Mouse (Mus musculus) intestine, postnatal 0 days (tissue): Measurements from ENCODE around the gene Mrvi1. TPM values are rescaled to one million over a fixed set of nuclear protein-coding genes. Genes with fewer than 3 reads are reported as not detected.
A peak's percentile ranks its signal among the peaks of the same experiment; 100 is the strongest.

Experiments used
- ATAC-seq: fragments of 200-750 bp; cut with Nextera tagmentation; 2 replicates; pipeline ENCODE4 v1.8.0; 2017; ENCODE audit warnings: mild to moderate bottlenecking, moderate TSS enrichment, moderate library complexity
- H3K27ac ChIP-seq: fragments of 300-500 bp; sonication (generic); 2 replicates; pipeline ENCODE4 v1.5.1; 2014; ENCODE audit warnings: mild to moderate bottlenecking, low read depth, low read length, moderate library complexity
- H3K27me3 ChIP-seq: fragments of 300-500 bp; sonication (generic); replicated peaks from 2 replicates; pipeline ENCODE4 v1.6.1; 2014; ENCODE audit warnings: low read length, mixed read lengths; ENCODE audit not compliant: control insufficient read depth, insufficient read depth
- H3K36me3 ChIP-seq: fragments of 300-500 bp; sonication (generic); 2 replicates; pipeline ENCODE4 v1.6.1; 2014; ENCODE audit warnings: mild to moderate bottlenecking, moderate library complexity; ENCODE audit not compliant: control insufficient read depth, insufficient read depth
- H3K4me1 ChIP-seq: fragments of 300-500 bp; sonication (generic); replicated peaks from 2 replicates; pipeline ENCODE4 v1.6.1; 2014; ENCODE audit warnings: antibody characterized with exemption, low read length, mixed read lengths; ENCODE audit not compliant: control insufficient read depth, insufficient read depth
- H3K4me2 ChIP-seq: fragments of 300-500 bp; sonication (generic); replicated peaks from 2 replicates; pipeline ENCODE4 v1.6.1; 2014; ENCODE audit warnings: low read depth, mild to moderate bottlenecking, moderate library complexity
- H3K4me3 ChIP-seq: fragments of 300-500 bp; sonication (generic); 2 replicates; pipeline ENCODE4 v1.5.1; 2014; ENCODE audit warnings: low read depth, low read length
- H3K9ac ChIP-seq: fragments of 300-500 bp; sonication (generic); 2 replicates; pipeline ENCODE4 v1.6.1; 2014; ENCODE audit warnings: mild to moderate bottlenecking, low read depth, low read length
- H3K9me3 ChIP-seq: fragments of 300-500 bp; sonication (generic); 2 replicates; pipeline ENCODE4 v1.6.1; 2016; ENCODE audit warnings: mixed run types; ENCODE audit not compliant: control insufficient read depth
- CTCF ChIP-seq: sonication (generic); IDR thresholded peaks from 2 replicates; pipeline ENCODE4 v1.5.1; 2016; ENCODE audit warnings: low read depth, mild to moderate bottlenecking, control low read depth, antibody characterized with exemption, moderate library complexity
- WGBS: fragments of 180-500 bp; shearing (Covaris S2); extraction: QIAGEN DNeasy Blood & Tissue Kit; methylation state at CpG from one replicate; pipeline ENCODE4 v1.1.7; 2014; 5-methylcytosine and 5-hydroxymethylcytosine counted together
- polyA plus RNA-seq: library from polyadenylated mRNA; unstranded; fragments of >200 nt; fragmentation: Nextera tagmentation; extraction: Ambion mirVana; gene quantifications from 2 replicates; pipeline ENCODE4 v1.2.1, GENCODE M21; 2015

Gene Mrvi1
- polyA plus RNA-seq, 1 experiment from 2014 or later: 6.7 TPM

DNA sequence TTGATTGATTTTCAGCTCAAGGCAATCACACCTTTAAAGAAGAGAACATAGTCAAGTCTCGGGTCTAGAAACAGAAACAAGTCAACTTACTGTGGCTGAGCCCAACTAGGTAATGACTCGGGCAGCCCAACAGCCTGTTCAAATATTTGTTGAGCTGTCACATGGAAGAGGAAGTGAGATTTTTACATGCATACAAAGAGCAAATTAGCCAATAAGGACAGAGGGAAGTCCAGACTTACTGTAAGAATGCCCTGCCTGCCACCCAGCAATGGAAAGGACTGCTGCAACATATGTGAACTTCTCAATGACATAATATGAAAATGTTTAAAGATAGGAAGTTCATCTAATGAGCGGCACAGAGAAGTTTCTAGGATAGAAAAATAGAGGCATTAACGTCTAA, 141.9 kb downstream of the Mrvi1 start:
- no peak overlapping the region for H3K27ac ChIP-seq

DNA sequence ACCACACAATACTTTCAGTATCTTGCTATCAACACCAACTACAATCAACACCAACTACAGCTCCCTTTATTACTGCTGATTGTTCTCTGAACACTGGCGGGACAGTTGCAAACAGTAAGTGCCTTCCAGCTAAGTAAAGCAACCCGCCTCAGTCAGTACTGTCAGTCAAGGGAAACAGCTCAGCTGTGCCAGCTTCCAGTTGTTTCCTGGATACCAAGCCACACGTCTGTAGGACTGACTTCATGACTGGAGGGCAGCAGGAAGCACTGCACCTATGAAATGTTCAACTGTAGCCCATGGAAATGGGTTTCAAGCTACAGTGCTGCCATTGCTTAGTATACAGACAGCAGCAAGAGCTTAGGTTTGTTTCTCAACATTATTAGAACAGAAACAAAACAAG, 147.7 kb downstream of the Mrvi1 start:
- no peak overlapping the region for H3K27ac ChIP-seq
- H3K4me2 ChIP-seq: no peak overlapping the region
- no peaks in the 10 kb centered on the region for H3K4me1 ChIP-seq
- H3K9ac ChIP-seq: no peak overlapping the region
- no peak; the same call in 1 of the 2 replicates for ATAC-seq
- no peaks in the 10 kb centered on the region for H3K27me3 ChIP-seq
- WGBS: 32% methylated on average over 3 of the region's 3 CpGs
- no peak overlapping the region for H3K4me3 ChIP-seq
- TF ChIP-seq CTCF: no peak
- H3K9me3 ChIP-seq: no peaks in the 10 kb centered on the region
- peaks cover 43% of the 10 kb centered on the region for H3K36me3 ChIP-seq

More for the DNA sequence above, 141.9 kb downstream of the Mrvi1 start:
- Histone ChIP-seq H3K4me1 (no peaks in the 10 kb centered on the region; the same call in 1 of the 2 replicates), H3K9ac (no peak overlapping the region), H3K9me3 (no peaks in the 10 kb centered on the region), H3K36me3 (0 out of 2 replicates have a peak, but pooled peaks cover 12% of the 10 kb centered on the region), H3K4me2 (no peak overlapping the region), H3K4me3 (no peak overlapping the region), H3K27me3 (no peaks in the 10 kb centered on the region)
- peak; percentile 31; the same call in 1 of the 2 replicates for ATAC-seq
- TF ChIP-seq CTCF: no peak
- 43% methylated on average over 4 of the region's 4 CpGs for WGBS

DNA sequence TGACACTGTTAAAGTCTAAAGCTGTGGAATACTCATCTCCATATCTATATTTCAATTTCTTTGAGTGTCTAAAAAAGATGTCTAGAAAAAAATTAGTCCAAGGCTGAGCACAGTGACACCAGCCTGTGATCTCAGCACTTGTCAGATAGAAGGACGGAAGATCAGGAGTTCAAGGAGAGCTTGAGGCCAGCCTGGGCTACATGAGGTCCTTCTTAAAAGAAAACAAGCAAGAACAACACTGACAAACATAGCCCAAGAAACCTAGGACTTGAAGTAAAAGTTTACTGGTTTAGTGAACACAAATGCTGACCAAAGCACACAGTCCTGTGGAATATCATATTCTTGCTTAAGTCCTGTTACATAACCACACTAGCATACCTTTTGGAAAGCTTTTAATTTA, 148.2 kb downstream of the Mrvi1 start:
- peaks cover 47% of the 10 kb centered on the region for H3K36me3 ChIP-seq
- no peak overlapping the region for H3K27ac ChIP-seq
- H3K4me2 ChIP-seq: no peak overlapping the region
- H3K4me1 ChIP-seq: no peaks in the 10 kb centered on the region
- 91% methylated on average over 1 of the region's 1 CpGs for WGBS
- no peak for ATAC-seq
- H3K9me3 ChIP-seq: no peaks in the 10 kb centered on the region
- TF ChIP-seq CTCF: no peak
- H3K9ac ChIP-seq: no peak overlapping the region
- H3K27me3 ChIP-seq: no peaks in the 10 kb centered on the region
- no peak overlapping the region for H3K4me3 ChIP-seq

- 79% methylated on average over 1 of the region's 1 CpGs for WGBS
- no peak for TF ChIP-seq CTCF
- Histone ChIP-seq H3K4me1 (no peaks in the 10 kb centered on the region), H3K9ac (no peak overlapping the region), H3K9me3 (no peaks in the 10 kb centered on the region), H3K4me2 (no peak overlapping the region), H3K27me3 (no peaks in the 10 kb centered on the region), H3K4me3 (no peak overlapping the region), H3K27ac (0 out of 2 replicates have a peak overlapping the region, but pooled peaks have one; percentile 4), H3K36me3 (peaks cover 50% of the 10 kb centered on the region)
- no peak for ATAC-seq
These were observed 149.2 kb downstream of the Mrvi1 start for GRCm38 (mm10) chr7:110833024-110833423.

- Histone ChIP-seq H3K4me1 (no peaks in the 10 kb centered on the region), H3K27ac (no peak overlapping the region), H3K36me3 (peaks cover 48% of the 10 kb centered on the region), H3K9me3 (no peaks in the 10 kb centered on the region), H3K9ac (no peak overlapping the region), H3K4me3 (no peak overlapping the region), H3K4me2 (no peak overlapping the region), H3K27me3 (no peaks in the 10 kb centered on the region)
- no peak for TF ChIP-seq CTCF
- WGBS: 87% methylated on average over 8 of the region's 8 CpGs
- ATAC-seq: no peak
These were observed 158.0 kb downstream of the Mrvi1 start for GRCm38 (mm10) chr7:110823995-110824953.

DNA sequence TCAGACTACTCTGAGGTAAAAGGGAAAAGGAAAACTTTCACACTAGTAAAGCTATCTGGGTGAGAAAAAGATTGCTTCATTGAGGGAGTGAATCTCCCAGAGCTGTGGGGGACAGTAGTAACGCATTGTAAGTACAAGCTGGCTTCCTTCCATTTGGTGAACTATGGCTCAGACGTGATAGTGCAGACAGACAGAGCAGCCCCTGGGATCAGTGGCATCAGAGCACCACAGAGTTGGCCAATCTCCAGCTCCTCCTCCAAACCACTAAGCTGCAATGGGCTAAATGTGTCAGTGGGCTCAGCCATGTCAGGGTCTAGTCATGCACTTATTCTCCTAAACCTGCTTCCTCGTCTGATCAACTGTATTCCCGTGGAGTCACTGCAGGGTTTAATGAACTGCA, 158.7 kb downstream of the Mrvi1 start:
- H3K36me3 ChIP-seq: peaks cover 43% of the 10 kb centered on the region
- no peak for TF ChIP-seq CTCF
- H3K4me3 ChIP-seq: no peak overlapping the region
- H3K9me3 ChIP-seq: no peaks in the 10 kb centered on the region
- ATAC-seq: no peak
- WGBS: 74% methylated on average over 4 of the region's 4 CpGs
- no peak overlapping the region for H3K4me2 ChIP-seq
- no peak overlapping the region for H3K27ac ChIP-seq
- H3K9ac ChIP-seq: no peak overlapping the region
- no peaks in the 10 kb centered on the region for H3K27me3 ChIP-seq
- no peaks in the 10 kb centered on the region for H3K4me1 ChIP-seq
